Mouse (Mus musculus) myocyte (in vitro differentiated cells): Measurements from ENCODE around the gene Gm43518.

Source experiments
- MAX ChIP-seq: IDR thresholded peaks from one replicate; pipeline ENCODE4 v1.6.1; 2011; ENCODE audit warnings: low read depth, mild to moderate bottlenecking, control low read depth
- POLR2A ChIP-seq: IDR thresholded peaks from one replicate; pipeline ENCODE4 v1.6.1; 2011; ENCODE audit warnings: low read depth, mild to moderate bottlenecking, control low read depth, moderate library complexity; ENCODE audit not compliant: insufficient read length
- USF1 ChIP-seq: IDR thresholded peaks from one replicate; pipeline ENCODE4 v1.6.1; 2011; ENCODE audit warnings: low read depth, mild to moderate bottlenecking, control low read depth, moderate library complexity

- no peak for TF ChIP-seq POLR2A
- TF ChIP-seq MAX, result no peak
- TF ChIP-seq USF1, result no peak
Measured at GRCm38 (mm10) chr5:123975668-123976180, 48.5 kb downstream of the Gm43518 start.
